Mouse (Mus musculus): ENCODE measurements around the gene Lrrc1. TPM values are rescaled to one million over a fixed set of nuclear protein-coding genes. Genes with fewer than 3 reads are reported as not detected.

The Lrrc1 gene
- total RNA-seq, 4 experiments from 2014 or later: 5.7 to 9.2 (median 7.9) TPM

GRCm38 (mm10) chr9:77463861-77464260 is 80.8 kb downstream of the Lrrc1 start:
- DNase-seq (ENCODE audit: low spot score in 2 of 2): no peak

GRCm38 (mm10) chr9:77463195-77463594 is 81.5 kb downstream of the Lrrc1 start:
- no peak for DNase-seq (ENCODE audit: low spot score in 2 of 2)

- DNase-seq (ENCODE audit: low spot score in 2 of 2): no peak
These were observed 83.2 kb downstream of the Lrrc1 start for GRCm38 (mm10) chr9:77461371-77461915.

GRCm38 (mm10) chr9:77460408-77460807 is 84.3 kb downstream of the Lrrc1 start:
- no peak for DNase-seq (ENCODE audit: low spot score in 2 of 2)

GRCm38 (mm10) chr9:77459365-77459764 is 85.3 kb downstream of the Lrrc1 start:
- DNase-seq (ENCODE audit: low spot score in 2 of 2): no peak

GRCm38 (mm10) chr9:77456169-77456826 is 88.4 kb downstream of the Lrrc1 start:
- no peak for DNase-seq (ENCODE audit: low spot score in 2 of 2)

- DNase-seq (ENCODE audit: low spot score in 2 of 2): no peak
These were observed 89.1 kb downstream of the Lrrc1 start for GRCm38 (mm10) chr9:77455439-77456168.

- no peak for DNase-seq (ENCODE audit: low spot score in 2 of 2)
These were observed 92.4 kb downstream of the Lrrc1 start for GRCm38 (mm10) chr9:77452046-77452807.

- no peak for DNase-seq (ENCODE audit: low spot score in 2 of 2)
These were observed 94.2 kb downstream of the Lrrc1 start for GRCm38 (mm10) chr9:77450447-77450846.

- no peak for DNase-seq (ENCODE audit: low spot score in 2 of 2)
These were observed 99.8 kb downstream of the Lrrc1 start for GRCm38 (mm10) chr9:77444876-77445275.

- no peak for DNase-seq (ENCODE audit: low spot score in 2 of 2)
These were observed 105.3 kb downstream of the Lrrc1 start for GRCm38 (mm10) chr9:77439371-77439770.

GRCm38 (mm10) chr9:77438836-77439271 is 105.8 kb downstream of the Lrrc1 start:
- DNase-seq (ENCODE audit: low spot score in 2 of 2): no peak

- no peak for DNase-seq (ENCODE audit: low spot score in 2 of 2)
These were observed 107.5 kb downstream of the Lrrc1 start for GRCm38 (mm10) chr9:77437131-77437530.

GRCm38 (mm10) chr9:77434965-77435364 is 109.7 kb downstream of the Lrrc1 start:
- DNase-seq (ENCODE audit: low spot score in 2 of 2): no peak

GRCm38 (mm10) chr9:77433476-77433875 is 111.2 kb downstream of the Lrrc1 start:
- DNase-seq (ENCODE audit: low spot score in 2 of 2): no peak

GRCm38 (mm10) chr9:77432030-77432429 is 112.6 kb downstream of the Lrrc1 start:
- DNase-seq (ENCODE audit: low spot score in 2 of 2): no peak

GRCm38 (mm10) chr9:77430413-77431087 is 114.1 kb downstream of the Lrrc1 start:
- no peak for DNase-seq (ENCODE audit: low spot score in 2 of 2)

GRCm38 (mm10) chr9:77429230-77430015 is 115.2 kb downstream of the Lrrc1 start:
- DNase-seq (ENCODE audit: low spot score in 2 of 2): no peak

GRCm38 (mm10) chr9:77428748-77429140 is 115.9 kb downstream of the Lrrc1 start:
- no peak for DNase-seq (ENCODE audit: low spot score in 2 of 2)

GRCm38 (mm10) chr9:77428115-77428747 is 116.4 kb downstream of the Lrrc1 start:
- DNase-seq (ENCODE audit: low spot score in 2 of 2): no peak
